Mouse (Mus musculus) embryo, embryonic 10 days (tissue): ENCODE data around the gene Ahdc1.

Source experiments
- DNase-seq: peaks from one replicate; pipeline ENCODE4 v3.0.0-alpha.2; 2015; ENCODE audit warnings: low spot score

Gene Ahdc1

GRCm38 (mm10) chr4:133127079-133127478 lies 116.0 kb downstream of the Ahdc1 start:
- no peak for DNase-seq
